Mouse (Mus musculus) intestine, embryonic 14.5 days (tissue): ENCODE results near the gene Slc38a8. TPM values are rescaled to one million over a fixed set of nuclear protein-coding genes. Genes with fewer than 3 reads are reported as not detected.

Experiments used
- ATAC-seq: fragments of 200-750 bp; cut with Nextera tagmentation; replicated peaks from 2 replicates; pipeline ENCODE4 v1.8.0; 2017; ENCODE audit warnings: low read depth, moderate number of reproducible peaks, moderate TSS enrichment, moderate library complexity; ENCODE audit not compliant: low FRiP score, low TSS enrichment
- DNase-seq: peaks from one replicate; pipeline ENCODE4 v3.0.0-alpha.2; 2018; ENCODE audit warnings: low spot score
- H3K27ac ChIP-seq: fragments of 300-500 bp; sonication (generic); 2 replicates; pipeline ENCODE4 v1.5.1; 2014; ENCODE audit warnings: low read depth, mild to moderate bottlenecking, control low read depth
- H3K27me3 ChIP-seq: fragments of 300-500 bp; sonication (generic); replicated peaks from 2 replicates; pipeline ENCODE4 v1.6.1; 2014; ENCODE audit warnings: low read length, control low read depth; ENCODE audit not compliant: control insufficient read depth, insufficient read depth
- H3K36me3 ChIP-seq: fragments of 300-500 bp; sonication (generic); 2 replicates; pipeline ENCODE4 v1.6.1; 2014; ENCODE audit warnings: low read length, control low read depth; ENCODE audit not compliant: control insufficient read depth, insufficient read depth
- H3K4me1 ChIP-seq: fragments of 300-500 bp; sonication (generic); replicated peaks from 2 replicates; pipeline ENCODE4 v1.6.1; 2014; ENCODE audit warnings: low read length, control low read depth, mixed read lengths; ENCODE audit not compliant: control insufficient read depth, insufficient read depth
- H3K4me2 ChIP-seq: fragments of 300-500 bp; sonication (generic); 2 replicates; pipeline ENCODE4 v1.6.1; 2014; ENCODE audit warnings: low read length
- H3K4me3 ChIP-seq: fragments of 300-500 bp; sonication (generic); 2 replicates; pipeline ENCODE4 v1.5.1; 2014; ENCODE audit warnings: low read depth, low read length, control low read depth, mixed read lengths
- H3K9ac ChIP-seq: fragments of 300-500 bp; sonication (generic); 2 replicates; pipeline ENCODE4 v1.6.1; 2014; ENCODE audit warnings: mild to moderate bottlenecking, low read length
- H3K9me3 ChIP-seq: fragments of 300-500 bp; sonication (generic); 2 replicates; pipeline ENCODE4 v1.6.1; 2016; ENCODE audit warnings: low read length, control low read depth; ENCODE audit not compliant: control insufficient read depth
- WGBS: fragments of 180-500 bp; shearing (Covaris S2); extraction: QIAGEN DNeasy Blood & Tissue Kit; methylation state at CpG from one replicate; pipeline ENCODE4 v1.1.7; 2014; 5-methylcytosine and 5-hydroxymethylcytosine counted together
- polyA plus RNA-seq: library from polyadenylated mRNA; unstranded; fragments of >200 nt; fragmentation: Nextera tagmentation; extraction: Ambion mirVana; gene quantifications from 2 replicates; pipeline ENCODE4 v1.2.1, GENCODE M21; 2014

The Slc38a8 gene
- polyA plus RNA-seq, 1 experiment from 2014 or later = 0.08 TPM

- Histone ChIP-seq H3K36me3 (peaks cover 51% of the 10 kb centered on the region), H3K4me1 (no peaks in the 10 kb centered on the region), H3K9me3 (no peaks in the 10 kb centered on the region), H3K4me2 (no peak overlapping the region), H3K27ac (no peak overlapping the region), H3K4me3 (no peak overlapping the region), H3K27me3 (no peaks in the 10 kb centered on the region), H3K9ac (no peak overlapping the region)
- WGBS = 44% methylated on average over 9 of the region's 9 CpGs
- ATAC-seq = no peak
- no peak for DNase-seq
These were observed 4.0 kb upstream of the Slc38a8 start for GRCm38 (mm10) chr8:119505488-119505887.

GRCm38 (mm10) chr8:119503191-119503767, 1.8 kb upstream of the Slc38a8 start:
- Histone ChIP-seq H3K9ac (no peak overlapping the region), H3K4me3 (no peak overlapping the region), H3K36me3 (peaks cover 29% of the 10 kb centered on the region), H3K4me2 (no peak overlapping the region), H3K27me3 (no peaks in the 10 kb centered on the region), H3K9me3 (no peaks in the 10 kb centered on the region), H3K4me1 (no peaks in the 10 kb centered on the region), H3K27ac (no peak overlapping the region)
- ATAC-seq (no peak), DNase-seq (no peak)
- 41% methylated on average over 10 of the region's 10 CpGs for WGBS

- ATAC-seq = no peak
- H3K4me1 ChIP-seq = no peaks in the 10 kb centered on the region
- WGBS = 57% methylated on average over 4 of the region's 4 CpGs
These were observed 613 bp upstream of the Slc38a8 start for GRCm38 (mm10) chr8:119502111-119502510.

GRCm38 (mm10) chr8:119499836-119500235, 1.7 kb downstream of the Slc38a8 start:
- ATAC-seq (no peak), DNase-seq (no peak)
- no peak overlapping the region for H3K4me3 ChIP-seq
- H3K9ac ChIP-seq = no peak overlapping the region
- no peaks in the 10 kb centered on the region for H3K9me3 ChIP-seq
- no peak overlapping the region for H3K27ac ChIP-seq
- no peaks in the 10 kb centered on the region for H3K27me3 ChIP-seq
- H3K4me1 ChIP-seq = no peaks in the 10 kb centered on the region
- no peak overlapping the region for H3K4me2 ChIP-seq
- 96% methylated on average over 2 of the region's 2 CpGs for WGBS
- H3K36me3 ChIP-seq = peaks cover 5% of the 10 kb centered on the region; the same call in 1 of the 2 replicates

More at GRCm38 (mm10) chr8:119502111-119502510, 613 bp upstream of the Slc38a8 start:
- H3K27me3 ChIP-seq = no peaks in the 10 kb centered on the region
- no peak overlapping the region for H3K27ac ChIP-seq
- no peak overlapping the region for H3K4me2 ChIP-seq
- H3K4me3 ChIP-seq = no peak overlapping the region
- H3K9me3 ChIP-seq = no peaks in the 10 kb centered on the region
- H3K9ac ChIP-seq = no peak overlapping the region
- peaks cover 18% of the 10 kb centered on the region for H3K36me3 ChIP-seq
- DNase-seq = no peak

GRCm38 (mm10) chr8:119496848-119497247, 4.7 kb downstream of the Slc38a8 start:
- ATAC-seq (no peak), DNase-seq (peak; percentile 73)
- no peaks in the 10 kb centered on the region for H3K27me3 ChIP-seq
- H3K4me3 ChIP-seq = no peak overlapping the region
- no peak overlapping the region for H3K27ac ChIP-seq
- H3K4me1 ChIP-seq = no peaks in the 10 kb centered on the region
- no peaks in the 10 kb centered on the region for H3K36me3 ChIP-seq
- WGBS = 26% methylated on average over 6 of the region's 6 CpGs
- H3K4me2 ChIP-seq = no peak overlapping the region
- no peaks in the 10 kb centered on the region for H3K9me3 ChIP-seq
- H3K9ac ChIP-seq = no peak overlapping the region

- Histone ChIP-seq H3K9me3 (no peaks in the 10 kb centered on the region), H3K4me3 (no peak overlapping the region), H3K4me2 (no peak overlapping the region), H3K36me3 (no peaks in the 10 kb centered on the region), H3K27ac (no peak overlapping the region), H3K9ac (no peak overlapping the region), H3K4me1 (peaks cover 11% of the 10 kb centered on the region; the same call in 1 of the 2 replicates), H3K27me3 (no peaks in the 10 kb centered on the region)
- ATAC-seq (no peak), DNase-seq (no peak)
- WGBS = 77% methylated on average over 7 of the region's 7 CpGs
These were observed 14.4 kb downstream of the Slc38a8 start for GRCm38 (mm10) chr8:119487093-119487492.

GRCm38 (mm10) chr8:119484145-119484896, 17.2 kb downstream of the Slc38a8 start:
- Histone ChIP-seq H3K27me3 (no peaks in the 10 kb centered on the region), H3K36me3 (no peaks in the 10 kb centered on the region), H3K4me2 (no peak overlapping the region), H3K4me3 (no peak overlapping the region), H3K9ac (no peak overlapping the region), H3K27ac (no peak overlapping the region), H3K9me3 (no peaks in the 10 kb centered on the region), H3K4me1 (no peaks in the 10 kb centered on the region)
- ATAC-seq (no peak), DNase-seq (no peak)
- WGBS = 78% methylated on average over 11 of the region's 11 CpGs

- no peak overlapping the region for H3K4me2 ChIP-seq
- no peaks in the 10 kb centered on the region for H3K36me3 ChIP-seq
- H3K9me3 ChIP-seq = no peaks in the 10 kb centered on the region
- H3K27ac ChIP-seq = no peak overlapping the region
- H3K27me3 ChIP-seq = no peaks in the 10 kb centered on the region
- H3K4me3 ChIP-seq = no peak overlapping the region
- WGBS = 21% methylated on average over 5 of the region's 5 CpGs
- no peak for DNase-seq
- H3K4me1 ChIP-seq = no peaks in the 10 kb centered on the region
- H3K9ac ChIP-seq = no peak overlapping the region
- ATAC-seq = no peak
These were observed 22.8 kb downstream of the Slc38a8 start for GRCm38 (mm10) chr8:119478684-119479083.

- Histone ChIP-seq H3K4me2 (no peak overlapping the region), H3K27ac (no peak overlapping the region), H3K36me3 (no peaks in the 10 kb centered on the region), H3K9me3 (no peaks in the 10 kb centered on the region), H3K4me3 (no peak overlapping the region), H3K4me1 (peaks cover 17% of the 10 kb centered on the region; the same call in 1 of the 2 replicates), H3K9ac (no peak overlapping the region), H3K27me3 (peaks cover 9% of the 10 kb centered on the region; the same call in 1 of the 2 replicates)
- DNase-seq = no peak
- 86% methylated on average over 8 of the region's 8 CpGs for WGBS
- ATAC-seq = no peak
These were observed 33.4 kb downstream of the Slc38a8 start for GRCm38 (mm10) chr8:119468091-119468490.
